Mouse (Mus musculus): ENCODE data around the gene Gm49711. TPM values are rescaled to one million over a fixed set of nuclear protein-coding genes. Genes with fewer than 3 reads are reported as not detected.
"Not testable (repeated sequence)": the region's sequence is repeated elsewhere in the genome, so short reads cannot be mapped to it uniquely, and the experiment has no call there.

Gene Gm49711
- polyA plus RNA-seq, 1 experiment from 2014 or later = 0.32 TPM

- no peak overlapping the region for H3K9ac ChIP-seq (ENCODE audit: low read depth, low read length)
- no peaks in the 10 kb centered on the region for H3K9me3 ChIP-seq (ENCODE audit: control insufficient read depth, low read length)
- 80% methylated on average over 5 of the region's 5 CpGs for WGBS
- no peaks in the 10 kb centered on the region for H3K27me3 ChIP-seq (ENCODE audit: control insufficient read depth, insufficient read depth, low read length)
- ATAC-seq (ENCODE audit: low FRiP score, low TSS enrichment) = no peak
- no peaks in the 10 kb centered on the region for H3K36me3 ChIP-seq (ENCODE audit: control insufficient read depth, insufficient read depth, low read length)
- H3K4me1 ChIP-seq (ENCODE audit: control insufficient read depth, insufficient read depth, low read length) = no peaks in the 10 kb centered on the region
- no peak overlapping the region for H3K27ac ChIP-seq (ENCODE audit: low read depth, low read length)
- no peak overlapping the region for H3K4me2 ChIP-seq (replicated peaks; ENCODE audit: low read depth, low read length)
- no peak overlapping the region for H3K4me3 ChIP-seq (ENCODE audit: low read length)
These were observed 151.2 kb downstream of the Gm49711 start for GRCm38 (mm10) chr16:92209291-92209781.

DNA sequence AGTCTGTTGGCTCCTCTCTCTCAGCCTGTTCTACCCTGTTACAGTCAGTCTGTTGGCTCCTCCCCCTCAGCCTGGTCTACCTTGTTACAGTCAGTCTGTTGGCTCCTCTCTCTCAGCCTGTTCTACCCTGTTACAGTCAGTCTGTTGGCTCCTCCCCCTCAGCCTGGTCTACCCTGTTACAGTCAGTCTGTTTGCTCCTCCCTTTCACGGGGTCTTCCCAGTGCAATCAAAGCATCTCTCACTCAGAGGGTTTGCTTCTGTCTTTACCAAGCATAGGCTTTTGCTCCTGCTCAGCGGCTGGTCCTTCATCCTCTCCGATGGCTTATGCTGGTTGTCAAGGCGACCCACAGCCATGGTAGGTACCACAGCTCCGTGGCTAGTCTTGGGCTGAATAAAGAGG is 152.2 kb downstream of the Gm49711 start:
- H3K9me3 ChIP-seq (ENCODE audit: control insufficient read depth, low read length); ATAC-seq (ENCODE audit: low FRiP score, low TSS enrichment); H3K9ac ChIP-seq (ENCODE audit: low read depth, low read length); H3K27ac ChIP-seq (ENCODE audit: low read depth, low read length); H3K4me1 ChIP-seq (ENCODE audit: control insufficient read depth, insufficient read depth, low read length); H3K36me3 ChIP-seq (ENCODE audit: control insufficient read depth, insufficient read depth, low read length); H3K4me2 ChIP-seq (replicated peaks; ENCODE audit: low read depth, low read length); H3K4me3 ChIP-seq (ENCODE audit: low read length); H3K27me3 ChIP-seq (ENCODE audit: control insufficient read depth, insufficient read depth, low read length): not testable (repeated sequence)
- 86% methylated on average over 5 of the region's 5 CpGs for WGBS

DNA sequence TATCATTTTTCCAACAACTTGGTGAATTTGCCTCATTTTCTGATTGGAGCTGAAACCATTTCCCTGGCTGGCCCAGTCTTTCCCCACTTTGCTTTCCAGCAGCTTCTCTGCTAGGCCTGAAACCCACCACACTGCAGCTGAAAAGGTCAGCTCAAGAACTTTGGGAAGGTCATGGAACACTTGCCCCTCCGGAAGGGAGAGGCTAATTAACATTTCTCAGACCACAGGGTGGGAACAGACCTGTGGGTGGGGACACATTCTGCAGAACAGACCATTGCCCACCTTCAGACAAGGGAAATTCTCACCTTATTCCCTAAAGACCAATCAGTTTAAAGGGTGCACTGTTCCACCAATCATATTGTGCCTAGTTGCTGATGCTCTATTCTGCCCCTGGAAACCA is 155.8 kb downstream of the Gm49711 start:
- not testable (repeated sequence) for H3K4me1 ChIP-seq (ENCODE audit: control insufficient read depth, insufficient read depth, low read length); H3K4me2 ChIP-seq (replicated peaks; ENCODE audit: low read depth, low read length); H3K9ac ChIP-seq (ENCODE audit: low read depth, low read length); H3K9me3 ChIP-seq (ENCODE audit: control insufficient read depth, low read length); H3K4me3 ChIP-seq (ENCODE audit: low read length); H3K27me3 ChIP-seq (ENCODE audit: control insufficient read depth, insufficient read depth, low read length); H3K36me3 ChIP-seq (ENCODE audit: control insufficient read depth, insufficient read depth, low read length); ATAC-seq (ENCODE audit: low FRiP score, low TSS enrichment); H3K27ac ChIP-seq (ENCODE audit: low read depth, low read length)
- 64% methylated on average over 1 of the region's 1 CpGs for WGBS

DNA sequence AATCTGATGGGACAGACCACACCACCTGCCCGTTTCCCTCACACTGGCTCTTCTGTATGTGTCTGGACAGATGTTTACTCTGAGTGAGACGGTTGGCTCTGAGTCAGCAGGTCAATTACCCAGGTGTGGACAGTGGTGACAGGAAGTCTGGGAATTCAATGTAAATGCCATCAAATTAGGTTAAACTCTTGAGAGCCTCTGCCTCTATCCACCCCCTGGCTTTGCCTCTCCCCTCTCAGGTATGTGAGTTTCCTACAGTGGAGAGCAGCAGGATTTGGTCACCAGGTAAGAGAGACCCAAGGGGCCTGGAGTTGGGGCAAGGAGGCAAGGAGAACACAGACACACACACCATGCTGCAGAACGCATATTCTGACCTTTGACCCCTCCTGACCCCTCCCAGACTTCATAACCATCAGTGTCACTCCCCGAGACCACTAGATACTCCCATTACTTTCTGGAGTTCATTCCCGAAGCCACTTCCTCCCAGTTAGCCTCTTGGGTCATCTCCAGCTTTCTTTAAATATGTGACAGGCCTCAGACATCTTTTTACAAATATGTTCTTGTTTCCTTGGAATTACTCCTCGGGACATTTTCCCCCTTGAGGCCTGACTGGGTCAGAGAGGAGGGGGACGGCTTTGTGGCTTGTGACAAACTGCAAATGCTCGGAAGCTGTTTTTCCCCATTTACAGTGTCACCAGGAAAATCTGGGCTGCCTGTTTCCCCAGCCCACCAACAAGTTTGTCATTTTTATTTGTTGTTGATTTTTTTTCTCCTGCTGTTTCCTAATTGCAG is 157.7 kb downstream of the Gm49711 start:
- Histone ChIP-seq H3K4me2 (replicated peaks; ENCODE audit: low read depth, low read length) (no peak overlapping the region), H3K4me1 (ENCODE audit: control insufficient read depth, insufficient read depth, low read length) (peaks cover 3% of the 10 kb centered on the region; the same call in 1 of the 2 replicates), H3K9ac (ENCODE audit: low read depth, low read length) (no peak overlapping the region), H3K9me3 (ENCODE audit: control insufficient read depth, low read length) (no peaks in the 10 kb centered on the region; the same call in 1 of the 2 replicates), H3K36me3 (ENCODE audit: control insufficient read depth, insufficient read depth, low read length) (no peaks in the 10 kb centered on the region), H3K27ac (ENCODE audit: low read depth, low read length) (no peak overlapping the region), H3K4me3 (ENCODE audit: low read length) (no peak overlapping the region), H3K27me3 (ENCODE audit: control insufficient read depth, insufficient read depth, low read length) (no peaks in the 10 kb centered on the region)
- ATAC-seq (ENCODE audit: low FRiP score, low TSS enrichment) = no peak
- WGBS = 42% methylated on average over 8 of the region's 8 CpGs

- Histone ChIP-seq H3K9ac (ENCODE audit: low read depth, low read length) (no peak overlapping the region), H3K9me3 (ENCODE audit: control insufficient read depth, low read length) (no peaks in the 10 kb centered on the region; the same call in 1 of the 2 replicates), H3K27me3 (ENCODE audit: control insufficient read depth, insufficient read depth, low read length) (no peaks in the 10 kb centered on the region), H3K4me3 (ENCODE audit: low read length) (no peak overlapping the region), H3K27ac (ENCODE audit: low read depth, low read length) (no peak overlapping the region), H3K36me3 (ENCODE audit: control insufficient read depth, insufficient read depth, low read length) (no peaks in the 10 kb centered on the region), H3K4me1 (ENCODE audit: control insufficient read depth, insufficient read depth, low read length) (peaks cover 3% of the 10 kb centered on the region; the same call in 1 of the 2 replicates), H3K4me2 (replicated peaks; ENCODE audit: low read depth, low read length) (no peak overlapping the region)
- no peak for ATAC-seq (ENCODE audit: low FRiP score, low TSS enrichment)
- 85% methylated on average over 11 of the region's 11 CpGs for WGBS
These were observed 162.6 kb downstream of the Gm49711 start for GRCm38 (mm10) chr16:92220754-92221153.

DNA sequence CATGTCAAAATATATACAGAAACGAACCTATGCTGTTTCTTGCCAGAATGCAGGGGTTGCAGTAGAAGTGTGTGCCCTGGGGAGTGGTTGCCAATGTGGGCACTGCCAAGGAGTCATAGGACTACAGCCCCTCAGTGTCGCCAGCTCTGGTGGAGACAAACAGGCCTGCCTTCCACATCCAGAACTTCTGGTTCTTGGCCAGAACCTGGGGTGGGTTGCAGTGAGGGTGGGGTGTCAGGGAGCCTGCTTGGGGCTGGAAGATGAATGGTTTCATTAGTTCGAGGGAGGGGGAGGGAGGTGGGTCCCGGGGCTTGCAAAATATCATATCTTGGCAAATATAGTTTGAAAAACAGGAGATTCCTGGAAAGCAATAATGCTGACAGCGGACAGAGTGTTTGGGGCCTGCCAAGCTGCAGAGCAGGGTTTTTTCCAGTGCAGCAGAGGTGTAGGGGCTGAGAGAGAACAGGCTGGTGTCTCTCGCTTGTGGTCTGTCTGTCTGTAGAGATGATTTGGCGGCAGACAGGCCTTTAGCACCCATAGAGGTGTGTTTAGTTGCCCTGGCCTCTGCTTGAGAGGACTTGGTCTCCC is 170.3 kb downstream of the Gm49711 start:
- Histone ChIP-seq H3K36me3 (ENCODE audit: control insufficient read depth, insufficient read depth, low read length) (no peaks in the 10 kb centered on the region), H3K27me3 (ENCODE audit: control insufficient read depth, insufficient read depth, low read length) (no peaks in the 10 kb centered on the region), H3K27ac (ENCODE audit: low read depth, low read length) (no peak overlapping the region), H3K4me3 (ENCODE audit: low read length) (no peak overlapping the region), H3K9ac (ENCODE audit: low read depth, low read length) (no peak overlapping the region), H3K9me3 (ENCODE audit: control insufficient read depth, low read length) (peaks cover 3% of the 10 kb centered on the region; the same call in 1 of the 2 replicates), H3K4me1 (ENCODE audit: control insufficient read depth, insufficient read depth, low read length) (no peaks in the 10 kb centered on the region), H3K4me2 (replicated peaks; ENCODE audit: low read depth, low read length) (no peak overlapping the region)
- 84% methylated on average over 7 of the region's 7 CpGs for WGBS
- no peak for ATAC-seq (ENCODE audit: low FRiP score, low TSS enrichment)

GRCm38 (mm10) chr16:92230476-92230931 is 172.4 kb downstream of the Gm49711 start:
- Histone ChIP-seq H3K4me1 (ENCODE audit: control insufficient read depth, insufficient read depth, low read length) (no peaks in the 10 kb centered on the region), H3K9ac (ENCODE audit: low read depth, low read length) (no peak overlapping the region), H3K9me3 (ENCODE audit: control insufficient read depth, low read length) (peaks cover 3% of the 10 kb centered on the region; the same call in 1 of the 2 replicates), H3K4me3 (ENCODE audit: low read length) (no peak overlapping the region), H3K27ac (ENCODE audit: low read depth, low read length) (no peak overlapping the region), H3K4me2 (replicated peaks; ENCODE audit: low read depth, low read length) (no peak overlapping the region), H3K27me3 (ENCODE audit: control insufficient read depth, insufficient read depth, low read length) (no peaks in the 10 kb centered on the region), H3K36me3 (ENCODE audit: control insufficient read depth, insufficient read depth, low read length) (no peaks in the 10 kb centered on the region)
- WGBS = 81% methylated on average over 6 of the region's 6 CpGs
- no peak for ATAC-seq (ENCODE audit: low FRiP score, low TSS enrichment)

- H3K9ac ChIP-seq (ENCODE audit: low read depth, low read length) = no peak overlapping the region
- H3K36me3 ChIP-seq (ENCODE audit: control insufficient read depth, insufficient read depth, low read length) = no peaks in the 10 kb centered on the region
- H3K4me3 ChIP-seq (ENCODE audit: low read length) = no peak overlapping the region
- no peaks in the 10 kb centered on the region for H3K4me1 ChIP-seq (ENCODE audit: control insufficient read depth, insufficient read depth, low read length)
- WGBS = 32% methylated on average over 5 of the region's 5 CpGs
- no peaks in the 10 kb centered on the region for H3K27me3 ChIP-seq (ENCODE audit: control insufficient read depth, insufficient read depth, low read length)
- H3K27ac ChIP-seq (ENCODE audit: low read depth, low read length) = no peak overlapping the region
- peaks cover 3% of the 10 kb centered on the region; the same call in 1 of the 2 replicates for H3K9me3 ChIP-seq (ENCODE audit: control insufficient read depth, low read length)
- no peak for ATAC-seq (ENCODE audit: low FRiP score, low TSS enrichment)
- no peak overlapping the region for H3K4me2 ChIP-seq (replicated peaks; ENCODE audit: low read depth, low read length)
These were observed 176.4 kb downstream of the Gm49711 start for GRCm38 (mm10) chr16:92234530-92234929.

DNA sequence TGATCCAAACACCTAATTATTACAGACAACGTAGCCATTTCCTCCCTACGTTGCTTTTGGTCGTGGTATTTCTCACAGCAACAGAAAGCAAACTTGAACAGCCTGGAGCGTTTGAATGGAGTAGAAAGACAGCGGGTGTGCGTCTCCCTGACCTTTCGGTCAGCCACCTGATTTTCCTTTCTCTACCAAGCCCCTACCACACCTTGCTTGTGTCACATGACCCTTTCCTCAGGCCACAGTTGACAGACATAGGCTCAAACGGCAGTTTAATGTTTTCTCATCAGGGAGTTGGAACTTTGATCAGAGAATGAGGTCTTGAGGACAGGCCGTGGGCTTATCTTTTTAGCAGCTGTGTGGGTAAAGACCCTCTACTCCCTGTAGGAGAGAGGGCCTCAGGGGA is 177.1 kb downstream of the Gm49711 start:
- Histone ChIP-seq H3K9me3 (ENCODE audit: control insufficient read depth, low read length) (peaks cover 3% of the 10 kb centered on the region; the same call in 1 of the 2 replicates), H3K4me2 (replicated peaks; ENCODE audit: low read depth, low read length) (no peak overlapping the region), H3K36me3 (ENCODE audit: control insufficient read depth, insufficient read depth, low read length) (no peaks in the 10 kb centered on the region), H3K9ac (ENCODE audit: low read depth, low read length) (no peak overlapping the region), H3K27ac (ENCODE audit: low read depth, low read length) (no peak overlapping the region), H3K4me1 (ENCODE audit: control insufficient read depth, insufficient read depth, low read length) (no peaks in the 10 kb centered on the region), H3K4me3 (ENCODE audit: low read length) (no peak overlapping the region), H3K27me3 (ENCODE audit: control insufficient read depth, insufficient read depth, low read length) (no peaks in the 10 kb centered on the region)
- ATAC-seq (ENCODE audit: low FRiP score, low TSS enrichment) = no peak
- 52% methylated on average over 9 of the region's 9 CpGs for WGBS

Data from kidney, embryonic 14.5 days (tissue).